Mouse (Mus musculus) MEL (cell line): ENCODE results near the gene Phf7. TPM values are rescaled to one million over a fixed set of nuclear protein-coding genes. Genes with fewer than 3 reads are reported as not detected.

Experiments
- DNase-seq: peaks from one replicate; pipeline ENCODE4 v3.0.0; 2011; ENCODE audit warnings: low read depth, low spot score
- H3K27ac ChIP-seq: 2 replicates; pipeline ENCODE4 v1.5.1; 2012; ENCODE audit warnings: low read depth, mild to moderate bottlenecking, control low read depth, low read length, moderate library complexity; ENCODE audit not compliant: control insufficient read depth
- H3K27me3 ChIP-seq, 2 experiments: fragments of 150-350 bp in 1 of 2; sonication (generic) in 1 of 2; 2 replicates each; pipeline ENCODE4 v1.6.1; 2012; ENCODE audit warnings: low read length in 2 of 2, mild to moderate bottlenecking in 2 of 2, improper control_type of control experiment in 1 of 2, moderate library complexity in 1 of 2; ENCODE audit not compliant: insufficient read depth in 2 of 2, control insufficient read depth in 1 of 2
- H3K36me3 ChIP-seq, 2 experiments: 2 replicates each; pipeline ENCODE4 v1.6.1; 2012 to 2014; ENCODE audit warnings: low read length in 2 of 2, improper control_type of control experiment in 1 of 2, inconsistent platforms in 1 of 2, mild to moderate bottlenecking in 1 of 2; ENCODE audit not compliant: insufficient read depth in 2 of 2, control insufficient read depth in 1 of 2
- H3K4me1 ChIP-seq, 2 experiments: fragments of 150-350 bp in 1 of 2; sonication (generic) in 1 of 2; 2 replicates each; pipeline ENCODE4 v1.6.1; 2012; ENCODE audit warnings: low read length in 2 of 2, improper control_type of control experiment in 1 of 2, mild to moderate bottlenecking in 1 of 2; ENCODE audit not compliant: insufficient read depth in 2 of 2, control insufficient read depth in 1 of 2
- H3K4me3 ChIP-seq, 2 experiments: fragments of 150-350 bp in 1 of 2; sonication (generic) in 1 of 2; 2 replicates each; pipeline ENCODE4 v1.5.1; 2012; ENCODE audit warnings: low read depth in 2 of 2, low read length in 2 of 2, mild to moderate bottlenecking in 2 of 2, moderate library complexity in 2 of 2, control low read depth in 1 of 2, improper control_type of control experiment in 1 of 2; ENCODE audit not compliant: control insufficient read depth in 1 of 2, insufficient read depth in 1 of 2
- H3K79me2 ChIP-seq: 2 replicates; pipeline ENCODE4 v1.6.1; 2012; ENCODE audit warnings: mild to moderate bottlenecking, low read length, moderate library complexity; ENCODE audit not compliant: control insufficient read depth, poor library complexity, insufficient read depth
- H3K9ac ChIP-seq: 2 replicates; pipeline ENCODE4 v1.6.1; 2012; ENCODE audit warnings: low read depth, mild to moderate bottlenecking, control low read depth, low read length, moderate library complexity; ENCODE audit not compliant: control insufficient read depth, poor library complexity, severe bottlenecking
- H3K9me3 ChIP-seq: fragments of 150-350 bp; sonication (generic); replicated peaks from 2 replicates; pipeline ENCODE4 v1.6.1; 2012; ENCODE audit warnings: mild to moderate bottlenecking, low read length, improper control_type of control experiment, moderate library complexity; ENCODE audit not compliant: insufficient read depth
- BHLHE40 ChIP-seq: IDR thresholded peaks from 2 replicates; pipeline ENCODE4 v1.6.1; 2012; ENCODE audit warnings: low read depth, mild to moderate bottlenecking, inconsistent platforms, low read length, improper control_type of control experiment, borderline replicate concordance
- CHD2 ChIP-seq: IDR thresholded peaks from 2 replicates; pipeline ENCODE4 v1.6.1; 2011; ENCODE audit warnings: low read length, improper control_type of control experiment
- CTCF ChIP-seq, 3 experiments: IDR thresholded peaks in 2 of 3; conservative IDR thresholded peaks in 1 of 3; 2 replicates each; pipeline ENCODE4 v1.5.1; 2011 to 2012; ENCODE audit warnings: low read length in 3 of 3, low read depth in 2 of 3, mild to moderate bottlenecking in 2 of 3, improper control_type of control experiment in 1 of 3, inconsistent platforms in 1 of 3, mixed read lengths in 1 of 3, moderate library complexity in 1 of 3; ENCODE audit not compliant: control insufficient read depth in 1 of 3, insufficient read depth in 1 of 3, poor library complexity in 1 of 3, severe bottlenecking in 1 of 3
- E2F4 ChIP-seq: IDR thresholded peaks from 2 replicates; pipeline ENCODE4 v1.6.1; 2011; ENCODE audit warnings: low read depth, low read length, improper control_type of control experiment, borderline replicate concordance
- ELF1 ChIP-seq: IDR thresholded peaks from 2 replicates; pipeline ENCODE4 v1.6.1; 2014; ENCODE audit warnings: low read depth, mild to moderate bottlenecking, inconsistent platforms, low read length, improper control_type of control experiment, moderate library complexity
- EP300 ChIP-seq, 2 experiments: IDR thresholded peaks; 2 replicates each; pipeline ENCODE4 v1.6.1; 2011; ENCODE audit warnings: improper control_type of control experiment in 2 of 2, low read length in 2 of 2, low read depth in 1 of 2, mild to moderate bottlenecking in 1 of 2
- GABPA ChIP-seq: IDR thresholded peaks from 2 replicates; pipeline ENCODE4 v1.6.1; 2012; ENCODE audit warnings: low read depth, mild to moderate bottlenecking, inconsistent platforms, low read length, improper control_type of control experiment, moderate library complexity
- HCFC1 ChIP-seq: IDR thresholded peaks from 2 replicates; pipeline ENCODE4 v1.6.1; 2012; ENCODE audit warnings: low read depth, mild to moderate bottlenecking, inconsistent platforms, low read length, improper control_type of control experiment, moderate library complexity
- JUND ChIP-seq: IDR thresholded peaks from 2 replicates; pipeline ENCODE4 v1.6.1; 2011; ENCODE audit warnings: low read depth, mild to moderate bottlenecking, improper control_type of control experiment, low read length
- KAT2A ChIP-seq: conservative IDR thresholded peaks from 2 replicates; pipeline ENCODE4 v1.6.1; 2012; ENCODE audit warnings: low read depth, low read length, improper control_type of control experiment, inconsistent platforms
- MAFK ChIP-seq: IDR thresholded peaks from 2 replicates; pipeline ENCODE4 v1.6.1; 2011; ENCODE audit warnings: low read depth, mild to moderate bottlenecking, low read length, improper control_type of control experiment, borderline replicate concordance
- MAZ ChIP-seq: IDR thresholded peaks from 2 replicates; pipeline ENCODE4 v1.6.1; 2012; ENCODE audit warnings: low read depth, mild to moderate bottlenecking, inconsistent platforms, low read length, improper control_type of control experiment
- MEF2A ChIP-seq: IDR thresholded peaks from 2 replicates; pipeline ENCODE4 v1.6.1; 2014; ENCODE audit warnings: low read depth, mild to moderate bottlenecking, inconsistent platforms, low read length, improper control_type of control experiment; ENCODE audit not compliant: poor library complexity, insufficient replicate concordance, severe bottlenecking; ENCODE audit errors: extremely low read depth
- MYB ChIP-seq: IDR thresholded peaks from 2 replicates; pipeline ENCODE4 v1.6.1; 2011; ENCODE audit warnings: mild to moderate bottlenecking, low read depth, low read length, improper control_type of control experiment
- NELFE ChIP-seq: IDR thresholded peaks from 2 replicates; pipeline ENCODE4 v1.6.1; 2011; ENCODE audit warnings: low read depth, low read length, improper control_type of control experiment
- NRF1 ChIP-seq: IDR thresholded peaks from 2 replicates; pipeline ENCODE4 v1.6.1; 2014; ENCODE audit warnings: low read depth, mild to moderate bottlenecking, inconsistent platforms, low read length, improper control_type of control experiment, moderate library complexity; ENCODE audit not compliant: poor library complexity, insufficient read depth, severe bottlenecking
- POLR2A ChIP-seq, 2 experiments: IDR thresholded peaks; 2 replicates each; pipeline ENCODE4 v1.6.1; 2011 to 2012; ENCODE audit warnings: low read length in 2 of 2, mild to moderate bottlenecking in 2 of 2, control low read depth in 1 of 2, improper control_type of control experiment in 1 of 2, low read depth in 1 of 2, moderate library complexity in 1 of 2; ENCODE audit not compliant: control insufficient read depth in 1 of 2, insufficient read depth in 1 of 2, poor library complexity in 1 of 2
- POLR2AphosphoS2 ChIP-seq: IDR thresholded peaks from 2 replicates; pipeline ENCODE4 v1.6.1; 2011; ENCODE audit warnings: low read length, improper control_type of control experiment
- POLR2AphosphoS5 ChIP-seq: IDR thresholded peaks from 2 replicates; pipeline ENCODE4 v1.6.1; 2012; ENCODE audit warnings: low read depth, borderline replicate concordance, mild to moderate bottlenecking, inconsistent platforms, low read length, moderate library complexity, mixed read lengths
- RAD21 ChIP-seq: IDR thresholded peaks from 2 replicates; pipeline ENCODE4 v1.6.1; 2011; ENCODE audit warnings: mild to moderate bottlenecking, low read depth, low read length, improper control_type of control experiment
- TAL1 ChIP-seq: IDR thresholded peaks from 2 replicates; pipeline ENCODE4 v1.6.1; 2012; ENCODE audit warnings: mild to moderate bottlenecking, inconsistent platforms, low read length, moderate library complexity, mixed read lengths
- TCF12 ChIP-seq: IDR thresholded peaks from 2 replicates; pipeline ENCODE4 v1.6.1; 2014; ENCODE audit warnings: low read depth, mild to moderate bottlenecking, inconsistent platforms, low read length, improper control_type of control experiment, moderate library complexity
- UBTF ChIP-seq: IDR thresholded peaks from 2 replicates; pipeline ENCODE4 v1.6.1; 2012; ENCODE audit warnings: low read depth, mild to moderate bottlenecking, inconsistent platforms, low read length, improper control_type of control experiment, moderate library complexity, borderline replicate concordance; ENCODE audit not compliant: insufficient read depth
- USF1 ChIP-seq: IDR thresholded peaks from 2 replicates; pipeline ENCODE4 v1.6.1; 2014; ENCODE audit warnings: low read depth, mild to moderate bottlenecking, inconsistent platforms, low read length, improper control_type of control experiment, moderate library complexity
- USF2 ChIP-seq, 2 experiments: IDR thresholded peaks; 2 replicates each; pipeline ENCODE4 v1.6.1; 2011 to 2012; ENCODE audit warnings: improper control_type of control experiment in 2 of 2, low read length in 2 of 2, borderline replicate concordance in 1 of 2, inconsistent platforms in 1 of 2, low read depth in 1 of 2, mild to moderate bottlenecking in 1 of 2; ENCODE audit not compliant: insufficient read depth in 1 of 2
- ZKSCAN1 ChIP-seq: IDR thresholded peaks from 2 replicates; pipeline ENCODE4 v1.6.1; 2012; ENCODE audit warnings: low read depth, mild to moderate bottlenecking, inconsistent platforms, low read length, improper control_type of control experiment, moderate library complexity
- ZMIZ1 ChIP-seq: IDR thresholded peaks from 2 replicates; pipeline ENCODE4 v1.6.1; 2012; ENCODE audit warnings: low read depth, mild to moderate bottlenecking, inconsistent platforms, low read length, improper control_type of control experiment, moderate library complexity
- ZNF384 ChIP-seq: IDR thresholded peaks from 2 replicates; pipeline ENCODE4 v1.6.1; 2012; ENCODE audit warnings: low read depth, mild to moderate bottlenecking, inconsistent platforms, low read length, improper control_type of control experiment
- polyA plus RNA-seq, 2 experiments: library from polyadenylated mRNA; stranded (reverse) in 1 of 2; unstranded in 1 of 2; fragments of >175 nt in 1 of 2; fragments of >200 nt in 1 of 2; gene quantifications; 2 replicates each; pipeline versions ENCODE4 v1.2.1 to v1.2.4; 2012; ENCODE audit warnings: low replicate concordance in 2 of 2, low read depth in 1 of 2; ENCODE audit not compliant: insufficient read length in 2 of 2, insufficient read depth in 1 of 2, missing spikeins in 1 of 2
- total RNA-seq: library from RNA; depleted of rRNA; stranded (reverse); fragments of 300-350 nt; gene quantifications from 2 replicates; pipeline ENCODE4 v1.2.3, GENCODE M21; 2012

Gene Phf7
- total and polyA plus RNA-seq, 3 experiments, result 6.0 to 7.6 TPM; not detected in 1

GRCm38 (mm10) chr14:31260932-31261331 lies 9.8 kb upstream of the Phf7 start:
- Histone ChIP-seq H3K9ac (peak overlapping the region; percentile 58), H3K27me3 (no peaks in the 10 kb centered on the region), H3K79me2 (no peaks in the 10 kb centered on the region), H3K4me1 (peaks cover 12 to 25% of the 10 kb centered on the region in 2 experiments), H3K4me3 (peak overlapping the region in 1 of 2 experiments; percentile 35; a peak in 2 of 4 replicates), H3K9me3 (no peaks in the 10 kb centered on the region), H3K36me3 (peaks cover 0 to 20% of the 10 kb centered on the region in 2 experiments), H3K27ac (peak overlapping the region; percentile 98)
- TF ChIP-seq MAZ (no peak), NELFE (0 out of 2 replicates have a peak, but pooled peaks have one; percentile 28), TAL1 (0 out of 2 replicates have a peak, but pooled peaks have one; percentile 19), POLR2A (IDR thresholded peaks at IDR 0.05; ENCODE audit: control insufficient read depth in 1 of 2, insufficient read depth in 1 of 2, low read depth in 1 of 2, low read length in 2 of 2, poor library complexity in 1 of 2) (no peak), USF2 (IDR thresholded peaks at IDR 0.05; ENCODE audit: borderline replicate concordance in 1 of 2, insufficient read depth in 1 of 2, low read depth in 1 of 2, low read length in 2 of 2) (no peak), ZKSCAN1 (no peak), EP300 (IDR thresholded peaks at IDR 0.05; ENCODE audit: low read depth in 1 of 2, low read length in 2 of 2) (peak in 1 of 2 experiments; percentile 31; a peak in 1 of 4 replicates), CHD2 (no peak), MAFK (no peak), TCF12 (no peak)
- DNase-seq, result no peak

DNA sequence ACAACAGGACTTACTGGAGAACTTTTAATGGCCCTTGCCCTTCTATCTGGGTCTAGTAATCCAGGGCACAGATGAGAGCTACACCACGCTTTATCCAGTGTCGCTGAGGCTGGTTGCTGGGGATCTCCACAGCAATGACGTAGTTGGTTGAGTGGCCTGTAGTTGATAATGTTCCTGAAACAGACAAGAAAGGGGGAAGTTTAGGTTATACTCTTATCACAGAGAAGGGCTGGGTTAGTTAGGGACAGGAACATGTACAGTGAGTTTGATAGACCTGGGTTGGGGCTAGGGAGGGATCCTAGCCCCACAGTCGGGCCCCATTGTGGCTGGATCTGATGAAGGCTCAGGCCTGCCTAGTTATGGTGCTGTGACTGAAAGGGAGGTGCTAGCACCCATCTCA lies 9.3 kb upstream of the Phf7 start:
- no peaks in the 10 kb centered on the region for H3K27me3 ChIP-seq
- H3K9ac ChIP-seq, result peak overlapping the region; percentile 58
- H3K4me1 ChIP-seq, result peaks cover 12 to 25% of the 10 kb centered on the region in 2 experiments
- no peaks in the 10 kb centered on the region for H3K79me2 ChIP-seq
- H3K4me3 ChIP-seq, result peak overlapping the region in 1 of 2 experiments; percentile 35; a peak in 2 of 4 replicates
- DNase-seq, result peak; percentile 94
- no peaks in the 10 kb centered on the region for H3K9me3 ChIP-seq
- peak overlapping the region; percentile 98 for H3K27ac ChIP-seq
- H3K36me3 ChIP-seq, result peaks cover 0 to 20% of the 10 kb centered on the region in 2 experiments
- TF ChIP-seq EP300 (IDR thresholded peaks at IDR 0.05; ENCODE audit: low read depth in 1 of 2, low read length in 2 of 2) (peak; percentile 80 to 86), JUND (no peak), TCF12 (peak; percentile 77), KAT2A (no peak), ZNF384 (no peak), MEF2A (no peak; the same call in 1 of the 2 replicates), NELFE (peak; percentile 48), GABPA (no peak), CHD2 (0 out of 2 replicates have a peak, but pooled peaks have one; percentile 23), POLR2AphosphoS2 (peak; percentile 38; the same call in 1 of the 2 replicates), POLR2AphosphoS5 (no peak), ZKSCAN1 (no peak), MYB (peak; percentile 16; the same call in 1 of the 2 replicates), USF1 (no peak), ZMIZ1 (no peak), NRF1 (no peak), TAL1 (peak; percentile 56), E2F4 (no peak), USF2 (IDR thresholded peaks at IDR 0.05; ENCODE audit: borderline replicate concordance in 1 of 2, insufficient read depth in 1 of 2, low read depth in 1 of 2, low read length in 2 of 2) (no peak), ELF1 (no peak), BHLHE40 (no peak), UBTF (no peak), MAFK (no peak), HCFC1 (peak; percentile 44; the same call in 1 of the 2 replicates), RAD21 (no peak), CTCF (IDR thresholded peaks at IDR 0.05 in 2 of 3, conservative IDR thresholded peaks at IDR 0.05 in 1 of 3; ENCODE audit: control insufficient read depth in 1 of 3, insufficient read depth in 1 of 3, low read depth in 2 of 3, low read length in 3 of 3, poor library complexity in 1 of 3, severe bottlenecking in 1 of 3) (no peak)
